8 mouse cellular contexts compared by ENCODE assay signal in genomic region chr9:106454888-106455681, GRCm38 (mm10). TPM values are rescaled to one million over a fixed set of nuclear protein-coding genes. Genes with fewer than 3 reads are reported as not detected.
A peak's percentile ranks its signal among the peaks of the same experiment; 100 is the strongest.
DNase-seq lines count a peak whose midpoint lies in the region; ATAC-seq and TF ChIP-seq lines count a peak whose summit lies in the region.

No protein-coding gene starts in this region.

- TF ChIP-seq EP300 in liver, postnatal 0 days (IDR thresholded peaks at IDR 0.05; ENCODE audit: low read depth): no peak

- peak overlapping the region; percentile 71 for H3K4me3 ChIP-seq in forebrain, postnatal 0 days (ENCODE audit: low read depth, low read length)
- no peak overlapping the region for H3K4me3 ChIP-seq in liver, postnatal 0 days (ENCODE audit: low read depth, low read length)

- peak; percentile 39 for DNase-seq in kidney, postnatal 10 days
- DNase-seq in kidney, adult 11 months: no peak
- peak; percentile 84 for DNase-seq in brain, embryonic 14.5 days (ENCODE audit: low read depth)
- peak; percentile 73 for DNase-seq in forebrain, postnatal 0 days
- no peak for DNase-seq in liver, postnatal 0 days
- DNase-seq in urinary bladder, postnatal 36 days (ENCODE audit: low spot score in 2 of 2): no peak
- no peak for DNase-seq in urinary bladder, postnatal 25 days (ENCODE audit: low spot score)
- no peak for DNase-seq in T-cell, adult 2 months (ENCODE audit: low spot score)

- no peak for TF ChIP-seq CTCF in brain, embryonic 14.5 days (IDR thresholded peaks at IDR 0.05; ENCODE audit: borderline replicate concordance, extremely low read depth, insufficient read depth, insufficient read length)
- no peak for TF ChIP-seq CTCF in forebrain, postnatal 0 days (IDR thresholded peaks at IDR 0.05; ENCODE audit: low read depth)
- TF ChIP-seq CTCF in liver, postnatal 0 days (IDR thresholded peaks at IDR 0.05; ENCODE audit: low read depth): no peak

- peak overlapping the region; percentile 91 for H3K27ac ChIP-seq in forebrain, postnatal 0 days (ENCODE audit: low read depth, low read length)
- no peak overlapping the region for H3K27ac ChIP-seq in liver, postnatal 0 days (ENCODE audit: low read depth)

- peaks cover 29% of the 10 kb centered on the region for H3K4me1 ChIP-seq in forebrain, postnatal 0 days (ENCODE audit: insufficient read depth)
- H3K4me1 ChIP-seq in liver, postnatal 0 days (ENCODE audit: insufficient read depth): peaks cover 20% of the 10 kb centered on the region

- peak; percentile 65 for ATAC-seq in forebrain, postnatal 0 days
- ATAC-seq in liver, postnatal 0 days: no peak

- 2% methylated on average over 17 of the region's 17 CpGs for WGBS in forebrain, postnatal 0 days
- 30% methylated on average over 17 of the region's 17 CpGs for WGBS in liver, postnatal 0 days (ENCODE audit: insufficient replicate concordance)

- peak overlapping the region; percentile 97 for H3K4me2 ChIP-seq in forebrain, postnatal 0 days (ENCODE audit: low read depth)
- peak overlapping the region; percentile 75; the same call in 1 of the 2 replicates for H3K4me2 ChIP-seq in liver, postnatal 0 days (ENCODE audit: low read depth, low read length)

- H3K36me3 ChIP-seq in forebrain, postnatal 0 days (ENCODE audit: insufficient read depth): no peaks in the 10 kb centered on the region
- H3K36me3 ChIP-seq in liver, postnatal 0 days (replicated peaks; ENCODE audit: insufficient read depth, low read length): no peaks in the 10 kb centered on the region

- no peaks in the 10 kb centered on the region for H3K9me3 ChIP-seq in forebrain, postnatal 0 days (ENCODE audit: low read length)
- no peaks in the 10 kb centered on the region for H3K9me3 ChIP-seq in liver, postnatal 0 days (ENCODE audit: low read length)

- TF ChIP-seq POLR2A in brain, embryonic 14.5 days (IDR thresholded peaks at IDR 0.05; ENCODE audit: borderline replicate concordance, extremely low read depth, insufficient read depth, insufficient read length, poor library complexity, severe bottlenecking): peak; percentile 25; the same call in 1 of the 2 replicates

- peak overlapping the region; percentile 92 for H3K9ac ChIP-seq in forebrain, postnatal 0 days
- H3K9ac ChIP-seq in liver, postnatal 0 days (replicated peaks): no peak overlapping the region

- no peaks in the 10 kb centered on the region for H3K27me3 ChIP-seq in forebrain, postnatal 0 days (ENCODE audit: insufficient read depth, low read length)
- H3K27me3 ChIP-seq in liver, postnatal 0 days (ENCODE audit: insufficient read depth, low read length): peaks cover 13% of the 10 kb centered on the region; the same call in 1 of the 2 replicates

RNA-seq across cellular contexts. Expression of gene Pcbp4, which starts 2.0 kb away (rescaled TPM):
- 607 and 743 TPM in 2 replicates for polyA plus RNA-seq in brain, embryonic 14.5 days (2012; rRNA removed)
- 454 and 602 TPM in 2 replicates for total RNA-seq in forebrain, postnatal 0 days (2014; rRNA removed)
- 251 and 273 TPM in 2 replicates for polyA plus RNA-seq in forebrain, postnatal 0 days (2015; fragmentation: Nextera tagmentation; extraction: Ambion mirVana)
- polyA plus RNA-seq in liver, postnatal 0 days (2015; fragmentation: Nextera tagmentation; extraction: Ambion mirVana): 4.9 and 6.1 TPM in 2 replicates

RNA-seq across cellular contexts. Expression of gene Abhd14a, which starts 7.6 kb away (rescaled TPM):
- polyA plus RNA-seq in brain, embryonic 14.5 days (2012; rRNA removed): 59.1 and 68.9 TPM in 2 replicates
- total RNA-seq in forebrain, postnatal 0 days (2014; rRNA removed): 54.4 and 63.2 TPM in 2 replicates
- polyA plus RNA-seq in forebrain, postnatal 0 days (2015; fragmentation: Nextera tagmentation; extraction: Ambion mirVana): 84.1 and 87.1 TPM in 2 replicates
- polyA plus RNA-seq in liver, postnatal 0 days (2015; fragmentation: Nextera tagmentation; extraction: Ambion mirVana): 15.8 and 16.2 TPM in 2 replicates

RNA-seq across cellular contexts. Expression of gene Abhd14b, which starts 7.8 kb away (rescaled TPM):
- polyA plus RNA-seq in brain, embryonic 14.5 days (2012; rRNA removed): 12.8 and 20.4 TPM in 2 replicates
- 10.5 and 13.8 TPM in 2 replicates for total RNA-seq in forebrain, postnatal 0 days (2014; rRNA removed)
- polyA plus RNA-seq in forebrain, postnatal 0 days (2015; fragmentation: Nextera tagmentation; extraction: Ambion mirVana): 7.6 and 8.8 TPM in 2 replicates
- 41.4 and 47.9 TPM in 2 replicates for polyA plus RNA-seq in liver, postnatal 0 days (2015; fragmentation: Nextera tagmentation; extraction: Ambion mirVana)

RNA-seq across cellular contexts. Expression of gene Gpr62, which starts 10.7 kb away (rescaled TPM):
- polyA plus RNA-seq in brain, embryonic 14.5 days (2012; rRNA removed): 0.35 and 0.52 TPM in 2 replicates
- total RNA-seq in forebrain, postnatal 0 days (2014; rRNA removed): 1.5 and 1.8 TPM in 2 replicates
- polyA plus RNA-seq in forebrain, postnatal 0 days (2015; fragmentation: Nextera tagmentation; extraction: Ambion mirVana): 2.3 and 3.0 TPM in 2 replicates
- not detected in 2 replicates for polyA plus RNA-seq in liver, postnatal 0 days (2015; fragmentation: Nextera tagmentation; extraction: Ambion mirVana)

RNA-seq across cellular contexts. Expression of gene Acy1, which starts 17.0 kb away (rescaled TPM):
- polyA plus RNA-seq in brain, embryonic 14.5 days (2012; rRNA removed): 14.9 and 15.7 TPM in 2 replicates
- total RNA-seq in forebrain, postnatal 0 days (2014; rRNA removed): 12.9 and 18.1 TPM in 2 replicates
- 20.5 and 21.0 TPM in 2 replicates for polyA plus RNA-seq in forebrain, postnatal 0 days (2015; fragmentation: Nextera tagmentation; extraction: Ambion mirVana)
- 30.4 and 38.7 TPM in 2 replicates for polyA plus RNA-seq in liver, postnatal 0 days (2015; fragmentation: Nextera tagmentation; extraction: Ambion mirVana)

Comparison
In these comparisons a context has a peak if more than half of its experiments do, and no peak if none do; other contexts are left out.
1. DNase-seq: peak in kidney, postnatal 10 days (single experiment), brain, embryonic 14.5 days (single experiment) and forebrain, postnatal 0 days (single experiment); none in kidney, adult 11 months (single experiment), liver, postnatal 0 days (single experiment), urinary bladder, postnatal 36 days (0 of 2), urinary bladder, postnatal 25 days (single experiment) and T-cell, adult 2 months (single experiment).
2. RNA of gene Pcbp4, which starts 2.0 kb away (polyA plus RNA-seq): 607 to 743 TPM in brain, embryonic 14.5 days and 251 to 273 TPM in forebrain, postnatal 0 days; 4.9 to 6.1 TPM in liver, postnatal 0 days; every median in the first group is over 10 times any median in the second.